Mouse (Mus musculus) ES-Bruce4 (cell line): Measurements from ENCODE around the gene Gpha2.

Experiments used
- CTCF ChIP-seq: IDR thresholded peaks from one replicate; pipeline ENCODE4 v1.8.1; 2011; ENCODE audit warnings: low read depth, low read length
- POLR2A ChIP-seq: IDR thresholded peaks from one replicate; pipeline ENCODE4 v1.8.1; 2011; ENCODE audit warnings: low read length; ENCODE audit not compliant: insufficient read depth

- TF ChIP-seq CTCF (no peak), POLR2A (no peak)
These were observed 43.6 kb upstream of the Gpha2 start for GRCm38 (mm10) chr19:6182534-6182933.
